Mouse (Mus musculus) embryonic fibroblast, embryonic 13.5 days (primary cell): ENCODE measurements around the gene Fnbp1. TPM values are rescaled to one million over a fixed set of nuclear protein-coding genes. Genes with fewer than 3 reads are reported as not detected.

ENCODE experiments used
- H3K27ac ChIP-seq: 2 replicates; pipeline ENCODE4 v1.5.1; 2012; ENCODE audit warnings: low read length, control low read depth, inconsistent platforms; ENCODE audit not compliant: insufficient read depth
- H3K4me1 ChIP-seq: 2 replicates; pipeline ENCODE4 v1.6.1; 2011; ENCODE audit warnings: low read length; ENCODE audit not compliant: control insufficient read depth, insufficient read depth
- H3K4me3 ChIP-seq: 2 replicates; pipeline ENCODE4 v1.5.1; 2011; ENCODE audit warnings: mild to moderate bottlenecking, control low read depth, low read length; ENCODE audit not compliant: insufficient read depth
- CTCF ChIP-seq: IDR thresholded peaks from 2 replicates; pipeline ENCODE4 v1.5.1; 2011; ENCODE audit warnings: mild to moderate bottlenecking, control low read depth, low read length, moderate library complexity, borderline replicate concordance; ENCODE audit not compliant: insufficient read depth
- POLR2A ChIP-seq: IDR thresholded peaks from 2 replicates; pipeline ENCODE4 v1.6.1; 2011; ENCODE audit warnings: low read depth, mild to moderate bottlenecking, control low read depth, low read length, moderate library complexity
- polyA plus RNA-seq: library from polyadenylated mRNA; stranded (reverse); fragments of >200 nt; gene quantifications from 2 replicates; pipeline ENCODE4 v1.2.4, GENCODE M21; 2011; ENCODE audit warnings: low read depth; ENCODE audit not compliant: missing spikeins, insufficient read length

Gene Fnbp1
- polyA plus RNA-seq, 1 experiment = 75.6 TPM

- no peak overlapping the region for H3K4me3 ChIP-seq
- TF ChIP-seq POLR2A (no peak), CTCF (no peak)
- peaks cover 10% of the 10 kb centered on the region; the same call in 1 of the 2 replicates for H3K4me1 ChIP-seq
- H3K27ac ChIP-seq = no peak overlapping the region
These were observed 42.7 kb downstream of the Fnbp1 start for GRCm38 (mm10) chr2:31099079-31099478.

GRCm38 (mm10) chr2:31098616-31099015 lies 43.2 kb downstream of the Fnbp1 start:
- TF ChIP-seq CTCF = no peak
- TF ChIP-seq POLR2A = no peak
- H3K4me1 ChIP-seq = peaks cover 10% of the 10 kb centered on the region; the same call in 1 of the 2 replicates
- no peak overlapping the region for H3K27ac ChIP-seq
- H3K4me3 ChIP-seq = no peak overlapping the region

GRCm38 (mm10) chr2:31097276-31097675 lies 44.5 kb downstream of the Fnbp1 start:
- H3K4me3 ChIP-seq = no peak overlapping the region

GRCm38 (mm10) chr2:31096119-31096518 lies 45.7 kb downstream of the Fnbp1 start:
- Histone ChIP-seq H3K4me3 (no peak overlapping the region), H3K27ac (no peak overlapping the region), H3K4me1 (peaks cover 10% of the 10 kb centered on the region; the same call in 1 of the 2 replicates)
- TF ChIP-seq CTCF = no peak
- no peak for TF ChIP-seq POLR2A

More at GRCm38 (mm10) chr2:31097276-31097675, 44.5 kb downstream of the Fnbp1 start:
- Histone ChIP-seq H3K27ac (no peak overlapping the region), H3K4me1 (peaks cover 10% of the 10 kb centered on the region; the same call in 1 of the 2 replicates)
- TF ChIP-seq POLR2A (no peak), CTCF (no peak)

GRCm38 (mm10) chr2:31094565-31094964 lies 47.2 kb downstream of the Fnbp1 start:
- H3K27ac ChIP-seq = no peak overlapping the region
- TF ChIP-seq CTCF = no peak
- TF ChIP-seq POLR2A = no peak
- H3K4me1 ChIP-seq = peaks cover 11% of the 10 kb centered on the region; the same call in 1 of the 2 replicates
- no peak overlapping the region for H3K4me3 ChIP-seq

- Histone ChIP-seq H3K4me3 (no peak overlapping the region), H3K4me1 (peaks cover 20% of the 10 kb centered on the region), H3K27ac (no peak overlapping the region)
- no peak for TF ChIP-seq CTCF
- TF ChIP-seq POLR2A = no peak
These were observed 48.9 kb downstream of the Fnbp1 start for GRCm38 (mm10) chr2:31092939-31093338.

- Histone ChIP-seq H3K4me1 (peaks cover 20% of the 10 kb centered on the region), H3K27ac (no peak overlapping the region), H3K4me3 (no peak overlapping the region)
- no peak for TF ChIP-seq POLR2A
These were observed 50.6 kb downstream of the Fnbp1 start for GRCm38 (mm10) chr2:31091182-31091581.

- no peak for TF ChIP-seq CTCF
- TF ChIP-seq POLR2A = no peak
- H3K4me3 ChIP-seq = no peak overlapping the region
- H3K27ac ChIP-seq = peak overlapping the region; percentile 21; the same call in 1 of the 2 replicates
These were observed 52.2 kb downstream of the Fnbp1 start for GRCm38 (mm10) chr2:31089607-31090006.

GRCm38 (mm10) chr2:31088871-31089270 lies 52.9 kb downstream of the Fnbp1 start:
- TF ChIP-seq POLR2A = no peak
- no peak for TF ChIP-seq CTCF
- Histone ChIP-seq H3K4me3 (no peak overlapping the region), H3K27ac (no peak overlapping the region), H3K4me1 (peaks cover 10% of the 10 kb centered on the region)

More at GRCm38 (mm10) chr2:31089607-31090006, 52.2 kb downstream of the Fnbp1 start:
- peaks cover 14% of the 10 kb centered on the region for H3K4me1 ChIP-seq

GRCm38 (mm10) chr2:31087663-31088661 lies 53.8 kb downstream of the Fnbp1 start:
- Histone ChIP-seq H3K27ac (no peak overlapping the region), H3K4me1 (peaks cover 10% of the 10 kb centered on the region), H3K4me3 (no peak overlapping the region)
- TF ChIP-seq POLR2A (no peak), CTCF (no peak)
